Mouse (Mus musculus) spleen, adult 2 months (tissue): ENCODE data around the gene Pkd1. TPM values are rescaled to one million over a fixed set of nuclear protein-coding genes. Genes with fewer than 3 reads are reported as not detected.

Experiments used
- DNase-seq, 2 experiments: peaks; one replicate each; pipeline versions ENCODE4 v3.0.0 to v3.0.0-alpha.2; 2012 to 2021; ENCODE audit warnings: low spot score in 2 of 2, low read depth in 1 of 2
- H3K27ac ChIP-seq: fragments of 200-500 bp; 2 replicates; pipeline ENCODE4 v1.5.1; 2012; ENCODE audit warnings: low read length, inconsistent platforms; ENCODE audit not compliant: insufficient read depth
- H3K27me3 ChIP-seq: fragments of 200-500 bp; 2 replicates; pipeline ENCODE4 v1.6.1; 2012; ENCODE audit warnings: mild to moderate bottlenecking, moderate library complexity, low read length, inconsistent platforms; ENCODE audit not compliant: control insufficient read depth, insufficient read depth
- H3K36me3 ChIP-seq: fragments of 200-500 bp; 2 replicates; pipeline ENCODE4 v1.6.1; 2012; ENCODE audit warnings: mild to moderate bottlenecking, low read length, inconsistent platforms; ENCODE audit not compliant: control insufficient read depth, insufficient read depth
- H3K4me1 ChIP-seq: fragments of 200-500 bp; 2 replicates; pipeline ENCODE4 v1.6.1; 2011; ENCODE audit warnings: inconsistent platforms; ENCODE audit not compliant: control insufficient read depth, insufficient read depth, insufficient read length
- H3K4me3 ChIP-seq: fragments of 200-500 bp; 2 replicates; pipeline ENCODE4 v1.5.1; 2011; ENCODE audit warnings: mild to moderate bottlenecking, inconsistent platforms; ENCODE audit not compliant: insufficient read depth, insufficient read length; ENCODE audit errors: extremely low read depth
- CTCF ChIP-seq: fragments of 200-500 bp; IDR thresholded peaks from 2 replicates; pipeline ENCODE4 v1.5.1; 2011; ENCODE audit warnings: mild to moderate bottlenecking, inconsistent platforms; ENCODE audit not compliant: insufficient read depth, insufficient read length, insufficient replicate concordance; ENCODE audit errors: extremely low read depth
- POLR2A ChIP-seq: fragments of 200-500 bp; IDR thresholded peaks from 2 replicates; pipeline ENCODE4 v1.6.1; 2011; ENCODE audit warnings: low read depth, low read length, inconsistent platforms
- WGBS: fragments of 180-500 bp; shearing (Covaris S2); methylation state at CpG from one replicate; pipeline ENCODE4 v1.1.7; 2018; 5-methylcytosine and 5-hydroxymethylcytosine counted together
- polyA plus RNA-seq: library from polyadenylated mRNA; depleted of rRNA; stranded (reverse); fragments of >200 nt; gene quantifications from 2 replicates; pipeline ENCODE4 v1.2.3, GENCODE M21; 2012

Gene Pkd1
- polyA plus RNA-seq, 1 experiment: 73.9 TPM

DNA sequence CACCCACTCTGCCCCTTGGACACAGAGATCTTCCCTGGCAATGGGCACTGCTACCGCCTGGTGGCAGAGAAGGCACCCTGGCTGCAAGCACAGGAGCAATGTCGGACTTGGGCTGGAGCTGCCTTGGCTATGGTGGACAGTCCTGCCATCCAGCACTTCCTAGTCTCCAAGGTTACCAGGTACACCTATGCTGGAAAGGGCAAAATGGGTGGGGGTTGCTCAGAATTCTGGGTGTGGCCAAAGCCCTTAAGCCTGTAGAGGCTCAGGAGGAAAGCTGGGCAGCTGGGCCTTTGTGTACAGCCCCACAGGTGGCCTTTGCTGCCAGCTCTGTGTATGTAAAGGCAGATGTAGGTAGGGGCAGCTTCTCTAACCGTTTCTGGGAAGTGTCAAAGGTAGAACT lies 16.2 kb downstream of the Pkd1 start:
- TF ChIP-seq CTCF: no peak
- TF ChIP-seq POLR2A: no peak
- Histone ChIP-seq H3K27ac (no peak overlapping the region), H3K36me3 (peaks cover 10% of the 10 kb centered on the region), H3K4me1 (no peaks in the 10 kb centered on the region; the same call in 1 of the 2 replicates), H3K4me3 (no peak overlapping the region), H3K27me3 (no peaks in the 10 kb centered on the region)
- no peak for DNase-seq
- WGBS: 93% methylated on average over 3 of the region's 3 CpGs

DNA sequence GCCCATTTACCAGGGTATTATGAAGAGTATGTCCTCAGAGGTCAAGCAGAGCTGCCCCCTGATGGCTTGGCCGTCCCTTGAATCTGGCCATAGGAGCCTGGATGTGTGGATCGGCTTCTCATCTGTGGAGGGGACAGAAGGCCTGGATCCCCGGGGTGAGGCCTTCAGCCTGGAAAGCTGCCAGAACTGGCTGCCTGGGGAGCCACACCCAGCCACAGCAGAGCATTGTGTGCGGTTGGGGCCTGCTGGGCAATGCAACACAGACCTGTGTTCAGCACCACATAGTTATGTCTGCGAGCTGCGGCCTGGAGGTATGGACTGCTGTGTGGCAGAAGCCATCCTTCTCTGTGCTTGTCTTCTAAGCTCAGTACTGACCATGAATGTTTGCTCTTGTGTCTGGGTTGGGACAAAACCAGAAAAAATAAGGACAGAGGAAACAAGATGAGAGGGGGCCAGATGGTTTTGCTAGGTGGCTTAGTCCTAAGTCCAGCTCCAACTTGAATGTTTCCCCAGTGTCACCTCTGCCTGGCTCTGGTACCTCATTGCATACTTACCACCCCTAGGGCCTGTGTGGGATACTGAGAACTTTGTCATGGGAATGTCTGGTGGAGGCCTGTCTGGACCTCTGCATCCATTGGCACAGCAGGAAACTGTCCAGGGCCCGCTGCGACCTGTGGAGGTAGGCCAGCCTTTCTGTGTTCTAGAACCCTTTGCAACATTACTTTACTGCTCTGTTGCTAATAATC lies 17.6 kb downstream of the Pkd1 start:
- Histone ChIP-seq H3K4me3 (no peak overlapping the region), H3K27me3 (no peaks in the 10 kb centered on the region), H3K4me1 (no peaks in the 10 kb centered on the region; the same call in 1 of the 2 replicates), H3K27ac (no peak overlapping the region), H3K36me3 (peaks cover 12% of the 10 kb centered on the region)
- TF ChIP-seq POLR2A (no peak), CTCF (no peak)
- no peak for DNase-seq
- 70% methylated on average over 8 of the region's 8 CpGs for WGBS

DNA sequence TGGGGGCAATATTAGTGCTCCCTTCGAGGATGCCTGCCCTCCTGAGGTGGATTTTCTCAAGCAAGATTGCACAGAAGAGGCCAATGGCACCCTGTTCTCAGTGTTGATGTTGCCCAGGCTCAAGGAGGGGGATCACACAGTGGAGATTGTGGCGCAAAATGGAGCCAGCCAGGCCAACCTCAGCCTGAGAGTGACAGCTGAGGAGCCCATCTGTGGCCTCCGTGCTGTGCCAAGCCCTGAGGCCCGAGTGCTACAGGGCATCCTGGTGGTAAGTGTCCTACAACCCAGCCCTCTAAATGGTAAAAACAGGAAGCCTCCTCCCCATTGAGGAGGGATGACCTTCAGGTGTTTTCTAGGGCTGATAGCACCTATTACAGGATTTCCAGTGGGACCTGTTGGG lies 20.2 kb downstream of the Pkd1 start:
- TF ChIP-seq POLR2A (no peak), CTCF (no peak)
- Histone ChIP-seq H3K27me3 (no peaks in the 10 kb centered on the region), H3K36me3 (peaks cover 15% of the 10 kb centered on the region), H3K4me1 (no peaks in the 10 kb centered on the region), H3K27ac (no peak overlapping the region), H3K4me3 (no peak overlapping the region)
- no peak for DNase-seq
- 80% methylated on average over 4 of the region's 4 CpGs for WGBS

DNA sequence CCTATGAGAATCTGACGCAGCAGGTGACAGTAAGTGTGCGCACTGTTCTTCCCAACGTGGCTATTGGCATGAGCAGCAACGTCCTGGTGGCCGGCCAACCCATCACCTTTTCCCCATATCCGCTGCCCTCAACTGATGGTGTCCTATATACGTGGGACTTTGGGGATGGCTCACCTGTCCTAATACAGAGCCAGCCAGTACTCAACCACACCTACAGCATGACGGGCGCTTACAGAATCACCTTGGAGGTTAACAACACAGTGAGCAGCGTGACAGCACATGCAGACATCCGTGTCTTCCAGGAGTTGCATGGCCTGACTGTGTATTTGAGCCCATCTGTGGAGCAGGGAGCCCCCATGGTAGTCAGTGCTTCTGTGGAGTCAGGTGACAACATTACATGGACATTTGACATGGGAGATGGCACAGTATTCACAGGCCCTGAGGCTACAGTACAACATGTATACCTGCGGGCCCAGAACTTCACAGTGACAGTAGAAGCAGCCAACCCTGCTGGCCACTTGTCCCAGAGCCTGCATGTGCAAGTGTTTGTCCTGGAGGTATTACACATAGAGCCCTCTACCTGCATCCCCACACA lies 23.1 kb downstream of the Pkd1 start:
- WGBS: 95% methylated on average over 12 of the region's 12 CpGs

DNA sequence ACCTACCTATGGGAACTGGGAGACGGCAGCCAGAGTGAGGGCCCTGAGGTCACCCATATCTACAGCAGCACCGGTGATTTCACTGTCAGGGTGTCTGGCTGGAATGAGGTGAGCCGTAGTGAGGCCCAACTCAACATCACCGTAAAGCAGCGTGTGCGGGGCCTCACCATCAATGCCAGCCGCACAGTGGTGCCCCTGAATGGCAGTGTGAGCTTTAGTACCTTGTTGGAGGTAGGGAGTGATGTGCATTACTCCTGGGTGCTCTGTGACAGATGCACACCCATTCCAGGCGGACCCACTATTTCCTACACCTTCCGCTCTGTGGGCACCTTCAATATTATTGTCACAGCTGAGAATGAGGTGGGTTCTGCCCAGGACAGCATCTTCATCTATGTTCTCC lies 24.2 kb downstream of the Pkd1 start:
- Histone ChIP-seq H3K27ac (no peak overlapping the region), H3K27me3 (no peaks in the 10 kb centered on the region), H3K36me3 (peaks cover 13% of the 10 kb centered on the region; the same call in 1 of the 2 replicates), H3K4me3 (no peak overlapping the region), H3K4me1 (no peaks in the 10 kb centered on the region)
- 95% methylated on average over 9 of the region's 9 CpGs for WGBS
- no peak for DNase-seq
- no peak for TF ChIP-seq POLR2A
- TF ChIP-seq CTCF: no peak

More for the DNA sequence above, 23.1 kb downstream of the Pkd1 start:
- H3K4me3 ChIP-seq: no peak overlapping the region
- no peaks in the 10 kb centered on the region for H3K4me1 ChIP-seq
- no peaks in the 10 kb centered on the region for H3K27me3 ChIP-seq
- TF ChIP-seq POLR2A (no peak), CTCF (no peak)
- no peak overlapping the region for H3K27ac ChIP-seq
- peaks cover 13% of the 10 kb centered on the region for H3K36me3 ChIP-seq
- DNase-seq: no peak

DNA sequence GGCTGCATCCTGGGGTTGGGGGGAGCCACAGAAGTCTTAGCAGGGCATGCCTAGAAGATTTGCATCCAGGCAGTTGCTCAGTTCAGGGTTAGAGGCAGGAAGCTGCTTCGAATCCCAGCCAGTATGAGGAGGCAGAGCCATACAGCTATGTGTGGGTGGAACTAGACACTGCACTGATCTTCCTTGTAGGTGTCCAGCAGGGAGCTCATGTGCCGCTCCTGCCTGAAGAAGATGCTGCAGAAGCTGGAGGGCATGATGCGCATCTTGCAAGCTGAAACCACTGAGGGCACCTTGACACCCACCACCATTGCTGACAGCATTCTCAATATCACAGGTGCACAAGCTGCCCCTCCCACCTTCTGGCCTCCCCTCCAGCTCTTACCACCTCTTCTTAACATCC lies 29.9 kb downstream of the Pkd1 start:
- TF ChIP-seq CTCF (no peak), POLR2A (no peak)
- H3K27me3 ChIP-seq: no peaks in the 10 kb centered on the region
- H3K27ac ChIP-seq: no peak overlapping the region
- WGBS: 94% methylated on average over 3 of the region's 3 CpGs
- H3K4me3 ChIP-seq: no peak overlapping the region
- no peaks in the 10 kb centered on the region for H3K4me1 ChIP-seq
- H3K36me3 ChIP-seq: peaks cover 16% of the 10 kb centered on the region
- no peak for DNase-seq

DNA sequence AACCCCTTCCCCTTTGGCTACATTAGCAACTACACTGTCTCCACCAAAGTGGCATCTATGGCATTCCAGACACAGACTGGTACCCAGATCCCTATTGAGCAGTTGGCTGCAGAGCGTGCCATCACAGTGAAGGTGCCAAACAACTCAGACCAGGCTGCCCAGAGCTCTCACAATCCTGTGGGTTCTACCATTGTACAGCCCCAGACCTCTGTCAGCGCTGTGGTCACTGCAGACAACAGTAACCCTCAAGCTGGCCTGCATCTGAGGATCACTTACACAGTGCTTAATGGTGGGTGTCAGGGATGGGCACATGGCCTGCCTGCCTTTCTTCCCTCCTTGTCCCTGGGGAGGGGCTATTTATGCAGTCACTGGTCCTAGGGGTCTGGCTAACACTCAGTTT lies 30.7 kb downstream of the Pkd1 start:
- 100% methylated on average over 2 of the region's 2 CpGs for WGBS
- TF ChIP-seq CTCF (no peak), POLR2A (no peak)
- peaks cover 16% of the 10 kb centered on the region for H3K36me3 ChIP-seq
- H3K27ac ChIP-seq: no peak overlapping the region
- no peaks in the 10 kb centered on the region for H3K27me3 ChIP-seq
- no peaks in the 10 kb centered on the region for H3K4me1 ChIP-seq
- no peak for DNase-seq
- no peak overlapping the region for H3K4me3 ChIP-seq
